Mouse (Mus musculus): ENCODE measurements at regions not wholly inside any gene's neighbourhood (a gene's known extent, or its start where the extent isn't known, plus 50 kb on each side); places are given as distances from the start of the nearest gene placed in this dataset.
"Not testable (repeated sequence)": the region's sequence is repeated elsewhere in the genome, so short reads cannot be mapped to it uniquely, and the experiment has no call there.

DNA sequence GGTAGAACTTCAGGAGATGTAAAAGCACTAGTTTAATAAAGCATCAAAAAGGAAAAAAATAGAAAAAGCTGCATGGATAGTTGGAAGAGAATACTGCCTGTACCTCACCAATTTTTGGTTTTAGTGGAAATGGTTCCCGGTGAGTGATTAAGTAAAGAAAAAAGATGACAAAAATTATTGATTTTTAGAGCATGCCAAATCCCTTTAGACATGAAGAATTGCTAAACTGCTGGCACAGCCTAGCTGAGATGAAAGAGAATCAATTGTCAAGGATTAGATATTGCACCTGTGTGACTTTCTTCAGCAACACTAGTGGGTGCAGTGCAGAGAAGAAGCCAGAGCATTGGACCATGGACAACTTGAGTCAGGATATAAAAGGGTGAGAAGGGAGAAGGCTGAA lies 348.7 kb upstream of the Cpeb2 start:
- H3K4me1 ChIP-seq (replicated peaks; ENCODE audit: insufficient read depth, low read length): no peaks in the 10 kb centered on the region
- WGBS: 97% methylated on average over 1 of the region's 1 CpGs
- no peak overlapping the region for H3K27ac ChIP-seq
- ATAC-seq (replicated peaks; ENCODE audit: low FRiP score, low read depth) (no peak), DNase-seq (ENCODE audit: low spot score) (no peak)
- H3K9me3 ChIP-seq (replicated peaks; ENCODE audit: low read length): no peaks in the 10 kb centered on the region
- TF ChIP-seq CTCF (IDR thresholded peaks at IDR 0.05; ENCODE audit: low read depth): no peak
- H3K27me3 ChIP-seq (ENCODE audit: insufficient read depth, low read length): no peaks in the 10 kb centered on the region
- H3K4me2 ChIP-seq (ENCODE audit: low read length): no peak overlapping the region
- no peaks in the 10 kb centered on the region for H3K36me3 ChIP-seq (ENCODE audit: insufficient read depth, low read length)
- H3K4me3 ChIP-seq (replicated peaks; ENCODE audit: low read depth, low read length): no peak overlapping the region
- no peak overlapping the region for H3K9ac ChIP-seq (ENCODE audit: low read depth, low read length)

DNA sequence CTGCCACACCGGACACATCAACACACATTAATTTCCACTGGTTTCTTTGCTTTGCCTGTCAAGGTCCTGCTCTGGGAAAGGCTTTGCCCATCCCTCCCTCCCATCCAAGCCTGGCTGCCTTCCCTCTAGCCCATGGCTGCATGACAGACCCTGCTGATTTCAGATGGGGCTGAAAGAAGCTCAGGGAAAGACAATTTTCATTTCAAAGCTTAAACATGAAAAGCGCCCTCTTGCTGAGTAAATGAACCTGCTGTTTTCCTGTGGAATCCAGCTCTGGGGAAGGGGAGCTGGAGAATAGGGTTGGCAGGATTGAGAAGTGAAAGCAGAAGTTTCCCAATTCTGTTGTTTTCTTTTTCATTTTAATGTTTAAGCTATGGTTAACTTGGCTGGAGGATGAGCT lies 341.1 kb upstream of the Cpeb2 start:
- no peak overlapping the region for H3K4me3 ChIP-seq (replicated peaks; ENCODE audit: low read depth, low read length)
- ATAC-seq (replicated peaks; ENCODE audit: low FRiP score, low read depth) (no peak), DNase-seq (ENCODE audit: low spot score) (no peak)
- H3K4me2 ChIP-seq (ENCODE audit: low read length): no peak overlapping the region
- H3K36me3 ChIP-seq (ENCODE audit: insufficient read depth, low read length): no peaks in the 10 kb centered on the region
- H3K4me1 ChIP-seq (replicated peaks; ENCODE audit: insufficient read depth, low read length): no peaks in the 10 kb centered on the region
- 41% methylated on average over 2 of the region's 2 CpGs for WGBS
- H3K9me3 ChIP-seq (replicated peaks; ENCODE audit: low read length): no peaks in the 10 kb centered on the region
- H3K27ac ChIP-seq: no peak overlapping the region
- TF ChIP-seq CTCF (IDR thresholded peaks at IDR 0.05; ENCODE audit: low read depth): no peak
- no peaks in the 10 kb centered on the region for H3K27me3 ChIP-seq (ENCODE audit: insufficient read depth, low read length)
- no peak overlapping the region for H3K9ac ChIP-seq (ENCODE audit: low read depth, low read length)

DNA sequence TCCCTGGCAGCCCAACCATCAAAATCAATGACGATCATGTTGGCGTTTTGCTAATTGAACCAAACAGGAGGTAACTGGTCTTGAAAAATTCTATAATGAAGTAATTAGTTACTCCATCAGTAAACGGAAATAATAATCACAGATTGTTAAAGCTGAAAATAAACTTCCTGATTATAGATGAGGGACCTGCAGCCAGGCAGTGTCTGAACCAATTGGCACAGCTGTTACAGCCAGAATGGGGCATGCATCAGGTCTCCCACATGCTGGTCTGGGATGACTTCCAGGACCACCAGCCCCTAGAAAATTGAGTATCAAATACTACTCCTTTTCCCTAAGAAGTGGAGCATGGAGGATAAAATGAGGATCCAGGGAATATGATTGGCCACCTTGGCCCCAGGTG lies 326.8 kb upstream of the Cpeb2 start:
- ATAC-seq (replicated peaks; ENCODE audit: low FRiP score, low read depth): no peak
- no peak overlapping the region for H3K4me3 ChIP-seq (replicated peaks; ENCODE audit: low read depth, low read length)
- DNase-seq (ENCODE audit: low spot score): no peak
- H3K9me3 ChIP-seq (replicated peaks; ENCODE audit: low read length): no peaks in the 10 kb centered on the region
- no peak for TF ChIP-seq CTCF (IDR thresholded peaks at IDR 0.05; ENCODE audit: low read depth)
- H3K4me2 ChIP-seq (ENCODE audit: low read length): no peak overlapping the region
- H3K27me3 ChIP-seq (ENCODE audit: insufficient read depth, low read length): no peaks in the 10 kb centered on the region
- no peaks in the 10 kb centered on the region for H3K36me3 ChIP-seq (ENCODE audit: insufficient read depth, low read length)
- H3K9ac ChIP-seq (ENCODE audit: low read depth, low read length): no peak overlapping the region
- no peaks in the 10 kb centered on the region for H3K4me1 ChIP-seq (replicated peaks; ENCODE audit: insufficient read depth, low read length)
- 76% methylated on average over 3 of the region's 3 CpGs for WGBS
- no peak overlapping the region for H3K27ac ChIP-seq

DNA sequence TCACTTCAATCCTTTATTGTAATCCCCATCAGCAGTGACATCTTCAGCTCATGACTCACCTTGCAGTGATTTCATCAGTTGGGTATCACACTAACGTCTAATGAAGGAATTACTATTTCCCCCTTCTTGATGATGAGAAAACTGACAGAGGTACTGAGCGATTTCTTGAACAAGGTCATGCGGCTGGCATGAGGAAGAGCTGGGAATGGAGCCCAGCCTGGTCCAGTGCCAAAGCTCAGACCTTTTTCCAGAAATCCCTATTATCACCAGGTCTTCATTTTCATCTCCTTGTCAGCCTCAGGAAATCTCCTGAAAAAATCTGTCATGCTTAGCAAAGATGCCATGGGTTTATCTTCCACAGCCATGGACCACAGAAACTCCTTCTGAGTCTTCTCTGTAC lies 313.6 kb upstream of the Cpeb2 start:
- no peaks in the 10 kb centered on the region for H3K4me1 ChIP-seq (replicated peaks; ENCODE audit: insufficient read depth, low read length)
- H3K4me2 ChIP-seq (ENCODE audit: low read length): no peak overlapping the region
- H3K27ac ChIP-seq: no peak overlapping the region
- DNase-seq (ENCODE audit: low spot score) (no peak), ATAC-seq (replicated peaks; ENCODE audit: low FRiP score, low read depth) (no peak)
- no peaks in the 10 kb centered on the region for H3K27me3 ChIP-seq (ENCODE audit: insufficient read depth, low read length)
- H3K36me3 ChIP-seq (ENCODE audit: insufficient read depth, low read length): no peaks in the 10 kb centered on the region
- H3K4me3 ChIP-seq (replicated peaks; ENCODE audit: low read depth, low read length): no peak overlapping the region
- H3K9ac ChIP-seq (ENCODE audit: low read depth, low read length): no peak overlapping the region
- 89% methylated on average over 3 of the region's 3 CpGs for WGBS
- TF ChIP-seq CTCF (IDR thresholded peaks at IDR 0.05; ENCODE audit: low read depth): no peak
- H3K9me3 ChIP-seq (replicated peaks; ENCODE audit: low read length): no peaks in the 10 kb centered on the region

DNA sequence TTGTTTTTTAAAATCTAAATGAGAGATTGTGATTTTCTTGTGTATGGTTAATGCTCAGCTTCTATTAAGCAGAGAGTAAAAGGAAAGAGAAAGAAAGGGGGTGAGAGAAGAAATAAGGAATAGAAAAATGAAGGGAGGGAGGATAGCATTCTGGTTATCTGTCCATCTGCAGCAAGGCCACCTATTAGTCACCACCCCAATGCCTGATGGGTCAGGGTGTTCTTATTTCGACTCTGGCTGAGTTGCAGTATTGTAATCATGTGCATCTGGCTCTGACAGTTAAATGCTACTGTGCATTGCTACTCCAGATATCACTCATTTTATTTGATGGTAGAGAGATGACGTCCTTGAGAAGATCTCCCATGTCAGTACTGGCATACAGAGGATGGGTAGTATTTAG lies 300.9 kb upstream of the Cpeb2 start:
- Histone ChIP-seq H3K9me3 (replicated peaks; ENCODE audit: low read length) (no peaks in the 10 kb centered on the region), H3K27ac (no peak overlapping the region), H3K4me1 (replicated peaks; ENCODE audit: insufficient read depth, low read length) (no peaks in the 10 kb centered on the region), H3K9ac (ENCODE audit: low read depth, low read length) (no peak overlapping the region), H3K4me3 (replicated peaks; ENCODE audit: low read depth, low read length) (no peak overlapping the region), H3K36me3 (ENCODE audit: insufficient read depth, low read length) (no peaks in the 10 kb centered on the region), H3K27me3 (ENCODE audit: insufficient read depth, low read length) (no peaks in the 10 kb centered on the region), H3K4me2 (ENCODE audit: low read length) (no peak overlapping the region)
- no peak for TF ChIP-seq CTCF (IDR thresholded peaks at IDR 0.05; ENCODE audit: low read depth)
- ATAC-seq (replicated peaks; ENCODE audit: low FRiP score, low read depth): no peak
- 79% methylated on average over 2 of the region's 2 CpGs for WGBS
- DNase-seq (ENCODE audit: low spot score): no peak

DNA sequence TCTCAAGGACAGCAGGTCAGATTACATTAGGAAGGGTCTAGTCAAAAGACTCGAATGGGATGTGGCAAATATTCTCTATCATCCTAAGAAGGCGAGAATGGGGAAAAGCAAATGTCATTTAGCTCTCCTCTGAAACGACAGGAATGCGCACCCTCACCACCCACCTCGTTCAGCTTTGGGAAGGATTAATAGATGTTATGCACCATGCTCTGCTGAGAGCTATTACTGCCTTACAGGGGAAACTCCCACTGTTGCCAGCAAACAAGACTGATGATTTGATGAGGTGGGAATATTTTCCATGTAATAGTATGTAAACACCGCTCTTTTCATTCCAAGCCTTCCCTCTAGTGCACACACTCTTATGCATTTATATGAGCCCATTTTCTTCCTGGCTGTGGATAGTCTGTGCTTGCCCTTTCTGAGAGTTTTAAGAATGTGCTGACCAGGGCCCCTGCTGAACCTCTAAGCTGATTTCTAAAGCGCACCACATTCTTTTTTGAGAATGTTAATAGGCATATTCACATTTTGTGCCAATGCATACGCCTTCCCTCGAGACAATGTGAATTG lies 273.6 kb upstream of the Cpeb2 start:
- no peak overlapping the region for H3K27ac ChIP-seq
- H3K9ac ChIP-seq (ENCODE audit: low read depth, low read length): no peak overlapping the region
- ATAC-seq (replicated peaks; ENCODE audit: low FRiP score, low read depth): no peak
- H3K36me3 ChIP-seq (ENCODE audit: insufficient read depth, low read length): no peaks in the 10 kb centered on the region
- H3K4me2 ChIP-seq (ENCODE audit: low read length): no peak overlapping the region
- WGBS: 75% methylated on average over 9 of the region's 9 CpGs
- no peaks in the 10 kb centered on the region for H3K9me3 ChIP-seq (replicated peaks; ENCODE audit: low read length)
- no peak for DNase-seq (ENCODE audit: low spot score)
- no peak for TF ChIP-seq CTCF (IDR thresholded peaks at IDR 0.05; ENCODE audit: low read depth)
- H3K27me3 ChIP-seq (ENCODE audit: insufficient read depth, low read length): no peaks in the 10 kb centered on the region
- H3K4me3 ChIP-seq (replicated peaks; ENCODE audit: low read depth, low read length): no peak overlapping the region
- H3K4me1 ChIP-seq (replicated peaks; ENCODE audit: insufficient read depth, low read length): no peaks in the 10 kb centered on the region

DNA sequence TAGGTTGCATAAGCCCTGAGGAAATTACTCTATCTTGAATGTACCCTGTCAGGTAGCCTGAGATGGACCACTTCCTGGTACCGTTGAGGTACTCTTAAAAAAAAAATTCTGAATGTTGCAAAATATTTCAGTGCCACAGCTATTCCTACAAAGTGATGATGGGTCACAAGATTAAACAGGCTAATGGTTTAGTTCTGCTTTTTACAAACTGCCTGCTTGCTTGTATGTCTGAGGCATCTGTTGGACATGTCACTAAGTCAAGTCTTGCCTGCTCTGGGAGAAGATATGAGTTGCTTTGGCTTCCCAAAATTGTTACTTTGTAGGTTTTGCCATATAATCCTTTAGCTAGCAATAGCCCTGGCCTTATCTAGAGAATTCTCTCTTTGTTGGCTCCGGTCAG lies 266.0 kb upstream of the Cpeb2 start:
- not testable (repeated sequence) for H3K4me2 ChIP-seq (ENCODE audit: low read length); ATAC-seq (replicated peaks; ENCODE audit: low FRiP score, low read depth); H3K9ac ChIP-seq (ENCODE audit: low read depth, low read length); DNase-seq (ENCODE audit: low spot score); H3K27ac ChIP-seq; H3K4me3 ChIP-seq (replicated peaks; ENCODE audit: low read depth, low read length); H3K27me3 ChIP-seq (ENCODE audit: insufficient read depth, low read length); H3K4me1 ChIP-seq (replicated peaks; ENCODE audit: insufficient read depth, low read length); H3K9me3 ChIP-seq (replicated peaks; ENCODE audit: low read length); H3K36me3 ChIP-seq (ENCODE audit: insufficient read depth, low read length)
- WGBS: 95% methylated on average over 2 of the region's 2 CpGs

Data from kidney, postnatal 0 days (tissue).